Comparison of ENCODE assay signal across 23 mouse cellular contexts in the genomic region with DNA sequence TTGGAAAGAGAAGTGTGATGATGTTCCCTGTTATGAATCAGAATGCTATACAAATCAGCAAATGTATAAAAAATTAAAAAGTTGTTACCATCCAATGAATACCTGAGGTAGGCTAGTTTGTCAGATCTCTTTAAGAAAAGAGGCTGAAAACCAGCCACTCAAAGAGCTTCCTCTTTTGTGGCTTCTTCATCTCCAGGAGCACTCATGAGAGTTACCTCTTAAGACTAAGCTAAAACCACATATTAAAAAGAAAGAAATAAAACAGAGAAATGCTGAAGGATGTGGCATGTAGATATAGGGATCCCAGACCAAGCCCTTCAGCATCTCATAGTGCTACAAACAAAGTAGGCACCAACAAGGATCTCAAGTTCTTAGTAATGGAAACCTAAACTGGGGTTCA.
DNase-seq lines count a peak whose midpoint lies in the region; ATAC-seq lines count a peak whose summit lies in the region.
"Had no signal": no experiment of that assay in that cellular context is flagged by ENCODE, and none has a peak within 500 bp of the region (broad histone marks: within the 10 kb centered on the region; RNA-seq: fewer than 3 reads in every experiment).

No protein-coding gene starts in this region.

- H3K36me3 ChIP-seq in midbrain, embryonic 16.5 days (ENCODE audit: control insufficient read depth, insufficient read depth, low read length) = no peaks in the 10 kb centered on the region
- H3K36me3 ChIP-seq: G1E had no signal

- H3K4me2 ChIP-seq in midbrain, embryonic 16.5 days (ENCODE audit: low read length) = no peak overlapping the region

- no peaks in the 10 kb centered on the region for H3K4me1 ChIP-seq in midbrain, embryonic 16.5 days (ENCODE audit: control insufficient read depth, insufficient read depth, low read length)

- no peaks in the 10 kb centered on the region for H3K9me3 ChIP-seq in midbrain, embryonic 16.5 days (replicated peaks; ENCODE audit: control insufficient read depth, low read length, poor library complexity, severe bottlenecking)
- H3K9me3 ChIP-seq: G1E had no signal

- no peak overlapping the region for H3K4me3 ChIP-seq in midbrain, embryonic 16.5 days (ENCODE audit: low read depth, low read length)

- no peak overlapping the region for H3K27ac ChIP-seq in midbrain, embryonic 16.5 days (ENCODE audit: low read length)

- no peaks in the 10 kb centered on the region for H3K27me3 ChIP-seq in midbrain, embryonic 16.5 days (ENCODE audit: control insufficient read depth, insufficient read depth, low read depth, low read length)
- H3K27me3 ChIP-seq: CH12.LX, Patski had no signal

- DNase-seq in MEL-GATA-1-ER (ENCODE audit: extremely low read depth, low read depth) = peak; percentile 31
- DNase-seq in spleen, postnatal 10 days (ENCODE audit: low spot score in 2 of 2) = no peak
- no peak for DNase-seq in ovary, postnatal 14 days (ENCODE audit: low spot score)
- DNase-seq in frontal cortex, adult 2 months (ENCODE audit: extremely low spot score in 1 of 2, low spot score in 1 of 2) = no peak
- DNase-seq: adrenal gland, adult 2 months; adrenal gland, adult 8-10 months; adrenal gland, postnatal 10 days; adrenal gland, postnatal 14 days; adrenal gland, postnatal 25 days; adrenal gland, postnatal 36 days; B cell, adult 2 months; cerebellum, adult 11 months; cerebellum, adult 11-12 months; cerebellum, adult 18-20 months had no signal

- H3K9ac ChIP-seq in midbrain, embryonic 16.5 days (ENCODE audit: low read depth, low read length) = no peak overlapping the region

- peak; percentile 65 for ATAC-seq in common myeloid progenitor, adult 5-6 weeks (replicated peaks; ENCODE audit: low read depth, poor library complexity, severe bottlenecking)
- ATAC-seq in hematopoietic stem cell, adult 5-6 weeks (replicated peaks in 1 of 2; ENCODE audit: insufficient read depth in 1 of 2, low FRiP score in 2 of 2, low TSS enrichment in 1 of 2, low read depth in 1 of 2, poor library complexity in 2 of 2, severe bottlenecking in 2 of 2) = peak; percentile 76 to 94
- ATAC-seq in megakaryocyte progenitor cell, adult 5-6 weeks (replicated peaks; ENCODE audit: poor library complexity) = peak; percentile 54
- no peak for ATAC-seq in midbrain, embryonic 16.5 days
- ATAC-seq: activated CD4-positive, CD25-positive, alpha-beta regulatory T cell, adult 4 months; CD4-positive, CD25-positive, alpha-beta regulatory T cell, adult 4 months; Patski had no signal
